Mouse (Mus musculus): ENCODE data around the gene Ctnnd2. TPM values are rescaled to one million over a fixed set of nuclear protein-coding genes. Genes with fewer than 3 reads are reported as not detected.

Gene Ctnnd2
- total and polyA plus RNA-seq, 2 experiments: 0.02 to 0.28 TPM

GRCm38 (mm10) chr15:30869673-30870512, 697.5 kb downstream of the Ctnnd2 start:
- 82% methylated on average over 12 of the region's 12 CpGs for WGBS
- Histone ChIP-seq H3K27me3 (ENCODE audit: control insufficient read depth, insufficient read depth, low read length) (no peaks in the 10 kb centered on the region), H3K79me2 (ENCODE audit: control insufficient read depth, insufficient read depth, low read length) (no peaks in the 10 kb centered on the region), H3K27ac (replicated peaks; ENCODE audit: insufficient read depth, low read depth, low read length) (no peak overlapping the region), H3K36me3 (ENCODE audit: control insufficient read depth, insufficient read depth, low read length) (no peaks in the 10 kb centered on the region), H3K9ac (ENCODE audit: low read depth, low read length) (no peak overlapping the region), H3K4me1 (ENCODE audit: control insufficient read depth, insufficient read depth, low read length) (no peaks in the 10 kb centered on the region), H3K4me3 (ENCODE audit: insufficient read depth, low read depth, low read length) (no peak overlapping the region)
- TF ChIP-seq CTCF (IDR thresholded peaks at IDR 0.05; ENCODE audit: low read depth, low read length) (no peak), POLR2A (IDR thresholded peaks at IDR 0.05; ENCODE audit: extremely low read depth, insufficient read depth, low read length) (no peak)
- no peak for DNase-seq (ENCODE audit: extremely low read depth, low read depth, low spot score)

- no peak for TF ChIP-seq CTCF (IDR thresholded peaks at IDR 0.05; ENCODE audit: low read depth, low read length)
- no peak for TF ChIP-seq POLR2A (IDR thresholded peaks at IDR 0.05; ENCODE audit: extremely low read depth, insufficient read depth, low read length)
- Histone ChIP-seq H3K27ac (replicated peaks; ENCODE audit: insufficient read depth, low read depth, low read length) (no peak overlapping the region), H3K9ac (ENCODE audit: low read depth, low read length) (no peak overlapping the region), H3K4me3 (ENCODE audit: insufficient read depth, low read depth, low read length) (no peak overlapping the region), H3K79me2 (ENCODE audit: control insufficient read depth, insufficient read depth, low read length) (no peaks in the 10 kb centered on the region), H3K4me1 (ENCODE audit: control insufficient read depth, insufficient read depth, low read length) (no peaks in the 10 kb centered on the region), H3K36me3 (ENCODE audit: control insufficient read depth, insufficient read depth, low read length) (no peaks in the 10 kb centered on the region), H3K27me3 (ENCODE audit: control insufficient read depth, insufficient read depth, low read length) (no peaks in the 10 kb centered on the region)
- 48% methylated on average over 1 of the region's 1 CpGs for WGBS
- no peak for DNase-seq (ENCODE audit: extremely low read depth, low read depth, low spot score)
Measured at GRCm38 (mm10) chr15:30875523-30875922, 703.1 kb downstream of the Ctnnd2 start.

- Histone ChIP-seq H3K4me3 (ENCODE audit: insufficient read depth, low read depth, low read length) (no peak overlapping the region), H3K27ac (replicated peaks; ENCODE audit: insufficient read depth, low read depth, low read length) (no peak overlapping the region), H3K36me3 (ENCODE audit: control insufficient read depth, insufficient read depth, low read length) (no peaks in the 10 kb centered on the region), H3K27me3 (ENCODE audit: control insufficient read depth, insufficient read depth, low read length) (no peaks in the 10 kb centered on the region), H3K79me2 (ENCODE audit: control insufficient read depth, insufficient read depth, low read length) (no peaks in the 10 kb centered on the region), H3K4me1 (ENCODE audit: control insufficient read depth, insufficient read depth, low read length) (no peaks in the 10 kb centered on the region), H3K9ac (ENCODE audit: low read depth, low read length) (no peak overlapping the region)
- WGBS: 86% methylated on average over 12 of the region's 12 CpGs
- no peak for DNase-seq (ENCODE audit: extremely low read depth, low read depth, low spot score)
- TF ChIP-seq CTCF (IDR thresholded peaks at IDR 0.05; ENCODE audit: low read depth, low read length): no peak
- TF ChIP-seq POLR2A (IDR thresholded peaks at IDR 0.05; ENCODE audit: extremely low read depth, insufficient read depth, low read length): no peak
Measured at GRCm38 (mm10) chr15:30884692-30885334, 712.4 kb downstream of the Ctnnd2 start.

- H3K27me3 ChIP-seq (ENCODE audit: control insufficient read depth, insufficient read depth, low read length): no peaks in the 10 kb centered on the region
- H3K36me3 ChIP-seq (ENCODE audit: control insufficient read depth, insufficient read depth, low read length): no peaks in the 10 kb centered on the region
- 78% methylated on average over 6 of the region's 6 CpGs for WGBS
- no peaks in the 10 kb centered on the region for H3K4me1 ChIP-seq (ENCODE audit: control insufficient read depth, insufficient read depth, low read length)
- no peak overlapping the region for H3K9ac ChIP-seq (ENCODE audit: low read depth, low read length)
- H3K27ac ChIP-seq (replicated peaks; ENCODE audit: insufficient read depth, low read depth, low read length): no peak overlapping the region
- no peak for DNase-seq (ENCODE audit: extremely low read depth, low read depth, low spot score)
- no peaks in the 10 kb centered on the region for H3K79me2 ChIP-seq (ENCODE audit: control insufficient read depth, insufficient read depth, low read length)
- H3K4me3 ChIP-seq (ENCODE audit: insufficient read depth, low read depth, low read length): no peak overlapping the region
- TF ChIP-seq POLR2A (IDR thresholded peaks at IDR 0.05; ENCODE audit: extremely low read depth, insufficient read depth, low read length) (no peak), CTCF (IDR thresholded peaks at IDR 0.05; ENCODE audit: low read depth, low read length) (no peak)
Measured at GRCm38 (mm10) chr15:30885410-30885809, 713.0 kb downstream of the Ctnnd2 start.

GRCm38 (mm10) chr15:30887559-30887958, 715.2 kb downstream of the Ctnnd2 start:
- Histone ChIP-seq H3K36me3 (ENCODE audit: control insufficient read depth, insufficient read depth, low read length) (no peaks in the 10 kb centered on the region), H3K4me1 (ENCODE audit: control insufficient read depth, insufficient read depth, low read length) (no peaks in the 10 kb centered on the region), H3K4me3 (ENCODE audit: insufficient read depth, low read depth, low read length) (no peak overlapping the region), H3K27ac (replicated peaks; ENCODE audit: insufficient read depth, low read depth, low read length) (no peak overlapping the region), H3K27me3 (ENCODE audit: control insufficient read depth, insufficient read depth, low read length) (no peaks in the 10 kb centered on the region), H3K79me2 (ENCODE audit: control insufficient read depth, insufficient read depth, low read length) (no peaks in the 10 kb centered on the region), H3K9ac (ENCODE audit: low read depth, low read length) (no peak overlapping the region)
- no peak for DNase-seq (ENCODE audit: extremely low read depth, low read depth, low spot score)
- no peak for TF ChIP-seq CTCF (IDR thresholded peaks at IDR 0.05; ENCODE audit: low read depth, low read length)
- TF ChIP-seq POLR2A (IDR thresholded peaks at IDR 0.05; ENCODE audit: extremely low read depth, insufficient read depth, low read length): no peak
- WGBS: 73% methylated on average over 2 of the region's 2 CpGs

- no peak for TF ChIP-seq POLR2A (IDR thresholded peaks at IDR 0.05; ENCODE audit: extremely low read depth, insufficient read depth, low read length)
- TF ChIP-seq CTCF (IDR thresholded peaks at IDR 0.05; ENCODE audit: low read depth, low read length): no peak
- Histone ChIP-seq H3K9ac (ENCODE audit: low read depth, low read length) (no peak overlapping the region), H3K27me3 (ENCODE audit: control insufficient read depth, insufficient read depth, low read length) (no peaks in the 10 kb centered on the region), H3K36me3 (ENCODE audit: control insufficient read depth, insufficient read depth, low read length) (no peaks in the 10 kb centered on the region), H3K4me3 (ENCODE audit: insufficient read depth, low read depth, low read length) (no peak overlapping the region), H3K27ac (replicated peaks; ENCODE audit: insufficient read depth, low read depth, low read length) (no peak overlapping the region), H3K4me1 (ENCODE audit: control insufficient read depth, insufficient read depth, low read length) (no peaks in the 10 kb centered on the region), H3K79me2 (ENCODE audit: control insufficient read depth, insufficient read depth, low read length) (no peaks in the 10 kb centered on the region)
- 9% methylated on average over 4 of the region's 4 CpGs for WGBS
- DNase-seq (ENCODE audit: extremely low read depth, low read depth, low spot score): peak; percentile 1
Measured at GRCm38 (mm10) chr15:30891986-30892385, 719.6 kb downstream of the Ctnnd2 start.
